Mouse (Mus musculus) CH12.LX (cell line): ENCODE data around the gene Ly6g6d.

Source experiments
- BHLHE40 ChIP-seq: IDR thresholded peaks from 2 replicates; pipeline ENCODE4 v1.6.1; 2011; ENCODE audit warnings: mild to moderate bottlenecking, low read depth, low read length, improper control_type of control experiment
- CHD2 ChIP-seq: IDR thresholded peaks from 2 replicates; pipeline ENCODE4 v1.6.1; 2011; ENCODE audit warnings: low read length, improper control_type of control experiment
- CTCF ChIP-seq, 2 experiments: IDR thresholded peaks in 1 of 2; conservative IDR thresholded peaks in 1 of 2; 2 replicates each; pipeline ENCODE4 v1.5.1; 2011 to 2012; ENCODE audit warnings: low read depth in 2 of 2, low read length in 2 of 2, improper control_type of control experiment in 1 of 2, inconsistent platforms in 1 of 2, mild to moderate bottlenecking in 1 of 2, moderate library complexity in 1 of 2
- EP300 ChIP-seq: IDR thresholded peaks from 2 replicates; pipeline ENCODE4 v1.6.1; 2011; ENCODE audit warnings: low read length, improper control_type of control experiment
- HCFC1 ChIP-seq: IDR thresholded peaks from 2 replicates; pipeline ENCODE4 v1.6.1; 2012; ENCODE audit warnings: low read depth, mild to moderate bottlenecking, inconsistent platforms, low read length, improper control_type of control experiment
- MAZ ChIP-seq: IDR thresholded peaks from 2 replicates; pipeline ENCODE4 v1.6.1; 2012; ENCODE audit warnings: low read depth, mild to moderate bottlenecking, inconsistent platforms, low read length, improper control_type of control experiment, moderate library complexity
- MXI1 ChIP-seq: IDR thresholded peaks from 2 replicates; pipeline ENCODE4 v1.6.1; 2011; ENCODE audit warnings: mild to moderate bottlenecking, low read depth, low read length, improper control_type of control experiment
- NELFE ChIP-seq: IDR thresholded peaks from 2 replicates; pipeline ENCODE4 v1.6.1; 2011; ENCODE audit warnings: low read depth, low read length, improper control_type of control experiment
- POLR2A ChIP-seq: IDR thresholded peaks from 2 replicates; pipeline ENCODE4 v1.6.1; 2011; ENCODE audit warnings: low read depth, mild to moderate bottlenecking, improper control_type of control experiment, low read length
- RAD21 ChIP-seq: IDR thresholded peaks from 2 replicates; pipeline ENCODE4 v1.6.1; 2011; ENCODE audit warnings: low read depth, mild to moderate bottlenecking, low read length, improper control_type of control experiment, moderate library complexity
- SIN3A ChIP-seq: IDR thresholded peaks from 2 replicates; pipeline ENCODE4 v1.6.1; 2012; ENCODE audit warnings: low read length, improper control_type of control experiment, inconsistent platforms
- TCF12 ChIP-seq: IDR thresholded peaks from 2 replicates; pipeline ENCODE4 v1.6.1; 2014; ENCODE audit warnings: low read depth, mild to moderate bottlenecking, inconsistent platforms, low read length, improper control_type of control experiment
- ZKSCAN1 ChIP-seq: IDR thresholded peaks from 2 replicates; pipeline ENCODE4 v1.6.1; 2012; ENCODE audit warnings: low read depth, inconsistent platforms, low read length, improper control_type of control experiment, borderline replicate concordance
- ZMIZ1 ChIP-seq: IDR thresholded peaks from 2 replicates; pipeline ENCODE4 v1.6.1; 2012; ENCODE audit warnings: low read depth, mild to moderate bottlenecking, inconsistent platforms, low read length, improper control_type of control experiment

GRCm38 (mm10) chr17:35083929-35084497 is 6.1 kb upstream of the Ly6g6d start:
- TF ChIP-seq HCFC1: no peak
- no peak for TF ChIP-seq CTCF (conservative IDR thresholded peaks at IDR 0.05 in 1 of 2, IDR thresholded peaks at IDR 0.05 in 1 of 2; ENCODE audit: low read depth in 2 of 2, low read length in 2 of 2)
- no peak for TF ChIP-seq ZMIZ1
- TF ChIP-seq MXI1: no peak
- no peak for TF ChIP-seq SIN3A
- no peak for TF ChIP-seq EP300
- TF ChIP-seq MAZ: no peak
- TF ChIP-seq POLR2A: no peak
- TF ChIP-seq ZKSCAN1: no peak
- TF ChIP-seq BHLHE40: no peak
- no peak for TF ChIP-seq NELFE
- TF ChIP-seq TCF12: no peak
- no peak for TF ChIP-seq CHD2
- no peak for TF ChIP-seq RAD21
